Mouse (Mus musculus) hindbrain, embryonic 13.5 days (tissue): Measurements from ENCODE around the gene Shb. TPM values are rescaled to one million over a fixed set of nuclear protein-coding genes. Genes with fewer than 3 reads are reported as not detected.

ENCODE experiments used
- ATAC-seq: fragments of 200-750 bp; cut with Nextera tagmentation; 2 replicates; pipeline ENCODE4 v1.8.0; 2017; ENCODE audit warnings: moderate TSS enrichment; ENCODE audit not compliant: low FRiP score
- H3K27ac ChIP-seq: fragments of 300-500 bp; sonication (generic); 2 replicates; pipeline ENCODE4 v1.5.1; 2015; ENCODE audit warnings: inconsistent platforms, mild to moderate bottlenecking, moderate library complexity
- H3K27me3 ChIP-seq: fragments of 300-500 bp; sonication (generic); 2 replicates; pipeline ENCODE4 v1.6.1; 2015; ENCODE audit warnings: mild to moderate bottlenecking, inconsistent platforms
- H3K36me3 ChIP-seq: fragments of 300-500 bp; sonication (generic); 2 replicates; pipeline ENCODE4 v1.6.1; 2015; ENCODE audit warnings: mild to moderate bottlenecking, inconsistent platforms
- H3K4me1 ChIP-seq: fragments of 300-500 bp; sonication (generic); replicated peaks from 2 replicates; pipeline ENCODE4 v1.6.1; 2015; ENCODE audit warnings: inconsistent platforms
- H3K4me2 ChIP-seq: fragments of 300-500 bp; sonication (generic); 2 replicates; pipeline ENCODE4 v1.6.1; 2015; ENCODE audit warnings: inconsistent platforms, mild to moderate bottlenecking, moderate library complexity
- H3K4me3 ChIP-seq: fragments of 300-500 bp; sonication (generic); 2 replicates; pipeline ENCODE4 v1.5.1; 2015; ENCODE audit warnings: mild to moderate bottlenecking, inconsistent platforms
- H3K9ac ChIP-seq: fragments of 300-500 bp; sonication (generic); 2 replicates; pipeline ENCODE4 v1.6.1; 2015; ENCODE audit warnings: mild to moderate bottlenecking, inconsistent platforms
- H3K9me3 ChIP-seq: fragments of 300-500 bp; sonication (generic); 2 replicates; pipeline ENCODE4 v1.6.1; 2016; ENCODE audit warnings: inconsistent platforms
- WGBS: fragments of 180-500 bp; shearing (Covaris S2); methylation state at CpG from one replicate; pipeline ENCODE4 v1.1.7; 2015; 5-methylcytosine and 5-hydroxymethylcytosine counted together
- polyA plus RNA-seq: library from polyadenylated mRNA; unstranded; fragments of >200 nt; fragmentation: Nextera tagmentation; extraction: Ambion mirVana; gene quantifications from 2 replicates; pipeline ENCODE4 v1.2.1, GENCODE M21; 2015

The Shb gene
- polyA plus RNA-seq, 1 experiment from 2014 or later, result 5.7 TPM

- Histone ChIP-seq H3K4me1 (peaks cover 45% of the 10 kb centered on the region), H3K27me3 (0 out of 2 replicates have a peak, but pooled peaks cover 10% of the 10 kb centered on the region), H3K27ac (0 out of 2 replicates have a peak overlapping the region, but pooled peaks have one; percentile 1), H3K4me3 (no peak overlapping the region), H3K4me2 (no peak overlapping the region), H3K9ac (no peak overlapping the region; the same call in 1 of the 2 replicates), H3K9me3 (no peaks in the 10 kb centered on the region), H3K36me3 (no peaks in the 10 kb centered on the region)
- ATAC-seq, result no peak
- WGBS, result 68% methylated on average over 11 of the region's 11 CpGs
These were observed 110.6 kb downstream of the Shb start for GRCm38 (mm10) chr4:45421519-45422260.

- ATAC-seq, result no peak
- H3K4me2 ChIP-seq, result no peak overlapping the region
- peaks cover 36% of the 10 kb centered on the region for H3K4me1 ChIP-seq
- H3K27ac ChIP-seq, result no peak overlapping the region
- WGBS, result 39% methylated on average over 3 of the region's 3 CpGs
- H3K36me3 ChIP-seq, result no peaks in the 10 kb centered on the region
- H3K9ac ChIP-seq, result no peak overlapping the region
- no peaks in the 10 kb centered on the region for H3K9me3 ChIP-seq
- H3K4me3 ChIP-seq, result no peak overlapping the region
- 0 out of 2 replicates have a peak, but pooled peaks cover 5% of the 10 kb centered on the region for H3K27me3 ChIP-seq
These were observed 111.5 kb downstream of the Shb start for GRCm38 (mm10) chr4:45420733-45421132.

GRCm38 (mm10) chr4:45419051-45419450 is 113.2 kb downstream of the Shb start:
- H3K27ac ChIP-seq, result 0 out of 2 replicates have a peak overlapping the region, but pooled peaks have one; percentile 23
- no peak overlapping the region for H3K4me3 ChIP-seq
- H3K9ac ChIP-seq, result no peak overlapping the region
- H3K9me3 ChIP-seq, result no peaks in the 10 kb centered on the region
- WGBS, result 80% methylated on average over 4 of the region's 4 CpGs
- ATAC-seq, result no peak
- H3K4me1 ChIP-seq, result peaks cover 35% of the 10 kb centered on the region
- H3K27me3 ChIP-seq, result 0 out of 2 replicates have a peak, but pooled peaks cover 4% of the 10 kb centered on the region
- no peak overlapping the region for H3K4me2 ChIP-seq
- H3K36me3 ChIP-seq, result no peaks in the 10 kb centered on the region

- Histone ChIP-seq H3K4me3 (no peak overlapping the region), H3K36me3 (no peaks in the 10 kb centered on the region), H3K27me3 (0 out of 2 replicates have a peak, but pooled peaks cover 4% of the 10 kb centered on the region), H3K9me3 (no peaks in the 10 kb centered on the region), H3K4me1 (peaks cover 28% of the 10 kb centered on the region), H3K4me2 (peak overlapping the region; percentile 32; the same call in 1 of the 2 replicates), H3K9ac (peak overlapping the region; percentile 29; the same call in 1 of the 2 replicates), H3K27ac (no peak overlapping the region)
- 22% methylated on average over 10 of the region's 11 CpGs for WGBS
- ATAC-seq, result peak; percentile 60; the same call in 1 of the 2 replicates
These were observed 113.9 kb downstream of the Shb start for GRCm38 (mm10) chr4:45418229-45418950.

- WGBS, result 75% methylated on average over 7 of the region's 7 CpGs
- ATAC-seq, result no peak
- no peaks in the 10 kb centered on the region for H3K9me3 ChIP-seq
These were observed 116.0 kb downstream of the Shb start for GRCm38 (mm10) chr4:45416314-45416713.

GRCm38 (mm10) chr4:45413674-45414338 is 118.5 kb downstream of the Shb start:
- Histone ChIP-seq H3K4me2 (no peak overlapping the region), H3K9ac (no peak overlapping the region), H3K4me3 (no peak overlapping the region), H3K36me3 (no peaks in the 10 kb centered on the region), H3K4me1 (peaks cover 17% of the 10 kb centered on the region), H3K27me3 (peaks cover 12% of the 10 kb centered on the region; the same call in 1 of the 2 replicates), H3K27ac (no peak overlapping the region), H3K9me3 (no peaks in the 10 kb centered on the region)
- WGBS, result 85% methylated on average over 9 of the region's 9 CpGs
- no peak for ATAC-seq

More at GRCm38 (mm10) chr4:45416314-45416713, 116.0 kb downstream of the Shb start:
- Histone ChIP-seq H3K4me3 (no peak overlapping the region), H3K27me3 (peaks cover 10% of the 10 kb centered on the region; the same call in 1 of the 2 replicates), H3K4me2 (no peak overlapping the region), H3K4me1 (peaks cover 20% of the 10 kb centered on the region), H3K27ac (no peak overlapping the region), H3K9ac (peak overlapping the region; percentile 29; the same call in 1 of the 2 replicates), H3K36me3 (no peaks in the 10 kb centered on the region)

- H3K4me1 ChIP-seq, result peaks cover 9% of the 10 kb centered on the region
- H3K4me3 ChIP-seq, result no peak overlapping the region
- H3K27me3 ChIP-seq, result peaks cover 12% of the 10 kb centered on the region; the same call in 1 of the 2 replicates
- H3K9me3 ChIP-seq, result no peaks in the 10 kb centered on the region
- no peak for ATAC-seq
- H3K36me3 ChIP-seq, result no peaks in the 10 kb centered on the region
- no peak overlapping the region for H3K9ac ChIP-seq
- no peak overlapping the region for H3K4me2 ChIP-seq
- no peak overlapping the region for H3K27ac ChIP-seq
- WGBS, result 72% methylated on average over 16 of the region's 16 CpGs
These were observed 119.7 kb downstream of the Shb start for GRCm38 (mm10) chr4:45412433-45413192.

- H3K27me3 ChIP-seq, result peaks cover 8% of the 10 kb centered on the region; the same call in 1 of the 2 replicates
- peaks cover 22% of the 10 kb centered on the region for H3K4me1 ChIP-seq
- no peaks in the 10 kb centered on the region for H3K36me3 ChIP-seq
- H3K9me3 ChIP-seq, result no peaks in the 10 kb centered on the region
- no peak for ATAC-seq
- no peak overlapping the region for H3K4me2 ChIP-seq
- WGBS, result 91% methylated on average over 8 of the region's 8 CpGs
- H3K4me3 ChIP-seq, result no peak overlapping the region
- no peak overlapping the region for H3K27ac ChIP-seq
- no peak overlapping the region for H3K9ac ChIP-seq
These were observed 121.0 kb downstream of the Shb start for GRCm38 (mm10) chr4:45411181-45411790.

GRCm38 (mm10) chr4:45409270-45409669 is 123.0 kb downstream of the Shb start:
- peaks cover 8% of the 10 kb centered on the region; the same call in 1 of the 2 replicates for H3K27me3 ChIP-seq
- peak; percentile 57 for ATAC-seq
- peaks cover 3% of the 10 kb centered on the region for H3K36me3 ChIP-seq
- peak overlapping the region; percentile 96 for H3K27ac ChIP-seq
- H3K4me3 ChIP-seq, result peak overlapping the region; percentile 94
- 1% methylated on average over 10 of the region's 10 CpGs for WGBS
- H3K9ac ChIP-seq, result peak overlapping the region; percentile 97
- peak overlapping the region; percentile 80 for H3K4me2 ChIP-seq
- no peaks in the 10 kb centered on the region for H3K9me3 ChIP-seq
- peaks cover 34% of the 10 kb centered on the region for H3K4me1 ChIP-seq

GRCm38 (mm10) chr4:45408427-45409132 is 123.7 kb downstream of the Shb start, which contains the start of gene Slc25a51:
Gene Slc25a51, minus strand, starts transcription at chr4:45408766.
- H3K9me3 ChIP-seq, result no peaks in the 10 kb centered on the region
- peaks cover 10% of the 10 kb centered on the region for H3K36me3 ChIP-seq
- H3K4me3 ChIP-seq, result peak within 1 kb of the TSS; percentile 94
- H3K4me2 ChIP-seq, result peak within 1 kb of the TSS; percentile 80
- under 1% methylated on average over 42 of the region's 67 CpGs for WGBS
- peak within 1 kb of the TSS; percentile 97 for H3K9ac ChIP-seq
- H3K27me3 ChIP-seq, result peaks cover 8% of the 10 kb centered on the region; the same call in 1 of the 2 replicates
- peaks cover 35% of the 10 kb centered on the region for H3K4me1 ChIP-seq
- peak; percentile 97 for ATAC-seq
- H3K27ac ChIP-seq, result peak within 1 kb of the TSS; percentile 96
